Mouse (Mus musculus): ENCODE measurements around the gene Ttc8.

The Ttc8 gene

GRCm38 (mm10) chr12:98974157-98974804 is 53.9 kb downstream of the Ttc8 start:
- no peak for DNase-seq

- no peak for DNase-seq
These were observed 60.7 kb downstream of the Ttc8 start for GRCm38 (mm10) chr12:98981081-98981480.

DNA sequence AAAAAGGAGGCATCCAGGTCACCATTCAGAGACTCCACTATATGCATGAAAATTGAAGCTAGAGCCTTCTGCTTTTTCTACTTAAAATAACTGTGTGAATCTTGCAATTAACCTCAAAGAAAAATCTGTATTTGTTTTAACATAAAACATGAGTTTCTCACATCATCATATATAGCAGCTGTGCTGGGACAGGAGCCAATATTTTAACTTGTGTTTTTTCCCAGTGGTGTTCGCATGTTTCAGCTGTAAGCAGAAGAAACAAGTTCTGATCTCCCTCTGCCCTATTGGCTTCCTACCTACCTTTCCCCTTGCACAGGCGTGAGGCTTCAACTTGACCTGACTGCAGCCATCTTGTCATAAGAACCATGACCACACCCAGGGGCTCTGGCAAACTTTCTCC is 64.4 kb downstream of the Ttc8 start:
- DNase-seq, result no peak

- DNase-seq, result no peak
These were observed 70.9 kb downstream of the Ttc8 start for GRCm38 (mm10) chr12:98991076-98991829.

GRCm38 (mm10) chr12:98991830-98992216 is 71.4 kb downstream of the Ttc8 start:
- DNase-seq, result no peak

DNA sequence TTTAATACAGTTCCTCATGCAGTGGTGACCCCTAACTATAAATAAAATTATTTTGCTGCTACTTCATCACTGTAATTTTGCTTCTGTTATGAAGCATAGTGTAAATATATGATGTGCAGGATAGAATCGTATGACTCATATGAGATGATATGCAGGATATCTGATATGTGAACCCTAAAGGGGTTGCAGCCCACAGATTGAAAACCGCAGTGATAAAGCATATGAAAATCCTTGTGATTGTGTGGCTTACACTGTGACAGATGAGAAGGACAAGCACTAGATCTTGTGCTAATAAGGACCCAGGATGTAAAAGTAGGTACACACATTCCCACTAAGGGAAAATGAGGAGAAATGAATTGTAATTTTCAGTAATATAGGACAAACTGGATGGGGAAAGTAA is 73.4 kb downstream of the Ttc8 start:
- no peak for DNase-seq

DNA sequence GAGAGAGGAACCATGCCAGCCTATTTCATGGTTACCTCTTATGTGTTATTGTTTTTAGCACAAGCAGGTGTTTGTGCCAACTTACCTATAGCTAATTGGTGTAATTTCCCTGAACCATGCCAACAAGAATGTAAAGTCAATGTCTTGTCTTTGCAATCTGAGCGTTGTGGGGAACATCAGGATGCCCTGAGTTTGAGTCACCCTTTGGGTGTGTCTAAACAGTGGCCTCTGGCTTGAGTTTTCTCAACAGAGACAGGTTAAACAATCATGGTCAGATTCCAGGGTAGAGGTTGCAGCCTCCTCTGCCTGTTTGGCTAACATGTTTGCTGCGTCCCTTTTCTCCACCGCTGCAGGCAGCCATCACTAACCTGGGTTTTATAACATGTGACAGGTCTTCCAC is 74.0 kb downstream of the Ttc8 start:
- no peak for DNase-seq

GRCm38 (mm10) chr12:98995881-98996280 is 75.5 kb downstream of the Ttc8 start:
- DNase-seq, result no peak

DNA sequence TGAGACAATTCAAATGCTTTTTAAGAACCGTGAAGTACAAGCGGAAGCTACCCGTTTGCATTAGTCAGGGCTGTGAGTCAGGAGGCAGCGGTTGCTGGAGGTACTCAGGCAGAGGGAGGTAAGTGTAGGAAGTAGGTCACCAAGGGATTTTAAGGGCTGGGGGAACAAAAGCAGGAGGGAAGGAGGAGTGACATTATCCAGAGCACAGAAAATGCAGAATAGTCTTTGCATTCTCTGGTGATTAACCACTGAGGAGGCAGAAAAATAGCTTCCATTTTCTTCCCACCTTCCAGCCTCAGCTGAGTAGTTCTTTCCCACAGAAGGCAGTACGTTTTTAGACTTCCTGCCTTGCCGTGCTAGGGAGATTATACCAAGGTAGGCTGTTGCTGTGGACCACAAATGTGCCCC is 76.2 kb downstream of the Ttc8 start:
- DNase-seq, result no peak

DNA sequence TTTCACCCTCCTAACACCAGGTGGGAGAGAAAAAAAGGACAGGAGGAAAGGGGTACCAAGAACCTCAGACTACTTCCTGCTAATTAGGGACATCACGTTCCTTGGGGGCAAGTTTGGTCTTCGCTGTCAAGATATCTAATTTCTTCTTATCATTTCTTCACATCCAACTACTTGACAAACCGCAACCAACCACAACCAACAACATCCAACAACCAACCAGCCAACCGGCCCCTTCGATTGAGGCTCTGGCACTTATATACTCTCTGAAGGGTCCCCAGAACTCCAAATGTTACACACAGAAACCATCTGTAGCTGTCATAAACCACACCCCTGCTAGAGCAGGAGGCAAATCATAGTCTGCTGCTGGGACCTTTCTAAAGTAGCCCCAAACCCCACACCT is 76.7 kb downstream of the Ttc8 start:
- no peak for DNase-seq

DNA sequence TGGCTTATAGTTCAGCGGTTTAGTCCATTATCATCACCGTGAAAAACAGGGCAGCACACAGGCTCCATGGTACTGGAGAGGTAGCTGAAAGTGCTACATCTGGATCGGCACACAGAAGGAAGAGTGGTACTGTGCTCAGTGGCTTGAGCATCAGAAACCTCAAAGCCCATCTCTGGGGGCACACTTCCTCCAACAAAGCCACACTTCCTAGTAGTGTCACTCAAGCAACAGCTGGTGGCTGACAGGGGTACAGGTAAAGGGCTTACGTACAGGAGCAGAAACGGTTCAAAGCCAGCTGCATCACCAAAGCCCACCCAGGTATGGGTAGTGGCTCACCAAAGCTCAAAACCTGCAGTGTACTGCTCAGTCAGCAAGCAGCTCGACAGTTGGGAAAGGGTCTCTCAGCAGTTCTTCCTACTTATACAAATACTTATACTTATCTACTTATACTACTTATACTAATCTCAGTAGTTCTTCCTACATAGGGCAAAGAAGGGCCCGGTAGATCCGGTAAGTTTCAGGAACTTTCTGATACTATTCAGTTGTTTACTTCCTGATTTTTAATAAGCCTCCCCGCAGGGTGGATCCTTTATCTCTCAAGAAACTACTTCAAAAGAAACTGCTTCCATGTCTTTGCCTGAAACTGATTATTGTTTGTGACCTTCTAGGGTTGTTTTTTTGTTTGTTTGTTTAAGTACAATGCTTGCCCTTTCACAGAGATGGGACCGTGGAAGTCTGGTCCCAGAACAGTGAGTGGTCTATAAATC is 78.5 kb downstream of the Ttc8 start:
- no peak for DNase-seq

- DNase-seq, result peak; percentile 17
These were observed 79.9 kb downstream of the Ttc8 start for GRCm38 (mm10) chr12:99000310-99000709.

- no peak for DNase-seq
These were observed 82.7 kb downstream of the Ttc8 start for GRCm38 (mm10) chr12:99003046-99003445.

- DNase-seq, result no peak
These were observed 84.4 kb downstream of the Ttc8 start for GRCm38 (mm10) chr12:99004752-99005151.

DNA sequence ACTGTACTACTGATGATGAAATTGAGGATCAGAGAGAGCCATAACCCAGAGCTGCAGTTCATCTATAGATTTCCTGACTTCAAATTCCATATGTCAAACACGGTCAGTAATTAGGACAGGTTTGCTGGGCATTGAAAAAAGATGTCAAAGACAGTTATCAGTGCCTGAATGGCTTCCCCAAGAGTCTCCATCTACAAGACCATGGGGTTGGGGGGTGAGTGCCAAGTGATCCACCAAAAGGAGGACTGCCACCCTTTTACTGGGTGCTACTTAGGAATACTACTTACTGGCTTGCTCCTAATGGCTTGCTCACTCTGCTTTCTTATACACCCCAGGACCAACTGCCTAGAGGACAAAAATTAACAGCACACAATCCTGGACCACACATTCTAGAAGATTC is 88.4 kb downstream of the Ttc8 start:
- DNase-seq, result no peak

DNA sequence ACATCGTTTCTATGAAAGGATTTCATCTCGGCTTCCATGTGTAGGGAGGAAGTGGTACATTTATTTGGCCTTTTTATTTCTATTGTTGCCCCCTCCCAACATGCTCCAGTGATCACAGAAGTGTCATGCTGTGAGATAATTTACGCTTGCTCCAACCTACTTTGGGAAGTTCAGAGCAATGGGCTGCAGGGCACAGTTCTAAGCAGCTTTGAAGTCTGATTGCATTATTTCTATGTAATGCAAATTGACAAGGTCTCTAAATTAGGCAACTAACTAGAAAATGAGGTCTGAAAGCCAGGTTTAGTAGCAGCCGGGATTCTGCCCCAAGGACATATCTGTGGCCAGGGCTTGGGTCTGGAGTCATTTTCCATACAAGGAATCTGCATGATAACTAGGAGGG is 89.1 kb downstream of the Ttc8 start:
- no peak for DNase-seq

GRCm38 (mm10) chr12:99010044-99010443 is 89.7 kb downstream of the Ttc8 start:
- DNase-seq, result no peak

- no peak for DNase-seq
These were observed 90.9 kb downstream of the Ttc8 start for GRCm38 (mm10) chr12:99011161-99011861.

DNA sequence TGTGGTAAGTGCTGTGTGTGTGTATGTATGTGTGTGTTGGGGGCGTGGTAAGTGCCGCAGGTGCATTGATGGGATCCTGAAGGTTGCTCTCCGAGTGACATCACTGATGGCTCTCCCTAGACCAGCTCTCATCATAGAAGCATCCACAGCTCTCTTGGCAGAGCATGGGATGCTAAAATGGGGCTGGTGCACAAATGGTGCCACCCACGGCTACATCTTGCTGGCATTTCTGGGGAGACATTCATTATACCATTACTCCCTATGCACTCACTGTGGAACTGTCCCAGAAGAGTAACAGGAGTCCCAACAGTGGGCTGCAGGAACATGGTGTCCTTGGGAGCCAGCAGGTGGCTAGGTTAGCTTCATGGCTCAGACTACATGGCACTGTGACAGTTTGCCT is 95.5 kb downstream of the Ttc8 start:
- no peak for DNase-seq

- DNase-seq, result no peak
These were observed 104.1 kb downstream of the Ttc8 start for GRCm38 (mm10) chr12:99024430-99024960.

GRCm38 (mm10) chr12:99026291-99026690 is 105.9 kb downstream of the Ttc8 start:
- no peak for DNase-seq

GRCm38 (mm10) chr12:99028665-99029064 is 108.3 kb downstream of the Ttc8 start:
- no peak for DNase-seq

GRCm38 (mm10) chr12:99030022-99030421 is 109.6 kb downstream of the Ttc8 start:
- DNase-seq, result no peak
